Mouse (Mus musculus) kidney, embryonic 15.5 days (tissue): ENCODE measurements at regions not wholly inside any gene's neighbourhood (a gene's known extent, or its start where the extent isn't known, plus 50 kb on each side); places are given as distances from the start of the nearest gene placed in this dataset.

Experiments used
- ATAC-seq: fragments of 200-750 bp; cut with Nextera tagmentation; replicated peaks from 2 replicates; pipeline ENCODE4 v1.8.0; 2017; ENCODE audit warnings: moderate TSS enrichment; ENCODE audit not compliant: low FRiP score
- H3K27ac ChIP-seq: fragments of 300-500 bp; sonication (generic); 2 replicates; pipeline ENCODE4 v1.5.1; 2015; ENCODE audit warnings: mild to moderate bottlenecking, inconsistent platforms
- H3K27me3 ChIP-seq: fragments of 300-500 bp; sonication (generic); 2 replicates; pipeline ENCODE4 v1.6.1; 2015; ENCODE audit warnings: inconsistent platforms
- H3K36me3 ChIP-seq: fragments of 300-500 bp; sonication (generic); 2 replicates; pipeline ENCODE4 v1.6.1; 2015; ENCODE audit warnings: inconsistent platforms
- H3K4me1 ChIP-seq: fragments of 300-500 bp; sonication (generic); 2 replicates; pipeline ENCODE4 v1.6.1; 2015; ENCODE audit warnings: inconsistent platforms
- H3K4me2 ChIP-seq: fragments of 300-500 bp; sonication (generic); 2 replicates; pipeline ENCODE4 v1.6.1; 2015; ENCODE audit warnings: moderate library complexity, mild to moderate bottlenecking, inconsistent platforms
- H3K4me3 ChIP-seq: fragments of 300-500 bp; sonication (generic); replicated peaks from 2 replicates; pipeline ENCODE4 v1.5.1; 2015; ENCODE audit warnings: mild to moderate bottlenecking, inconsistent platforms
- H3K9ac ChIP-seq: fragments of 300-500 bp; sonication (generic); 2 replicates; pipeline ENCODE4 v1.6.1; 2015; ENCODE audit warnings: mild to moderate bottlenecking, inconsistent platforms
- H3K9me3 ChIP-seq: fragments of 300-500 bp; sonication (generic); replicated peaks from 2 replicates; pipeline ENCODE4 v1.6.1; 2016; ENCODE audit warnings: inconsistent platforms
- WGBS: fragments of 180-500 bp; shearing (Covaris S2); methylation state at CpG from one replicate; pipeline ENCODE4 v1.1.7; 2015; ENCODE audit warnings: mixed read lengths; 5-methylcytosine and 5-hydroxymethylcytosine counted together

- Histone ChIP-seq H3K27ac (no peak overlapping the region), H3K27me3 (no peaks in the 10 kb centered on the region), H3K4me1 (peaks cover 20% of the 10 kb centered on the region), H3K9me3 (no peaks in the 10 kb centered on the region), H3K9ac (no peak overlapping the region), H3K4me3 (no peak overlapping the region), H3K36me3 (no peaks in the 10 kb centered on the region), H3K4me2 (no peak overlapping the region)
- WGBS = 59% methylated on average over 4 of the region's 4 CpGs
- no peak for ATAC-seq
Observed at GRCm38 (mm10) chr7:83085547-83086158, 218.5 kb downstream of the Mex3b start.

GRCm38 (mm10) chr7:83087408-83087807 is 220.3 kb downstream of the Mex3b start:
- ATAC-seq = no peak
- no peak overlapping the region for H3K4me2 ChIP-seq
- no peaks in the 10 kb centered on the region for H3K27me3 ChIP-seq
- H3K4me3 ChIP-seq = no peak overlapping the region
- no peaks in the 10 kb centered on the region for H3K9me3 ChIP-seq
- no peak overlapping the region for H3K27ac ChIP-seq
- 64% methylated on average over 4 of the region's 4 CpGs for WGBS
- peaks cover 20% of the 10 kb centered on the region for H3K4me1 ChIP-seq
- H3K9ac ChIP-seq = no peak overlapping the region
- no peaks in the 10 kb centered on the region for H3K36me3 ChIP-seq

- peaks cover 20% of the 10 kb centered on the region for H3K4me1 ChIP-seq
- no peak overlapping the region for H3K4me2 ChIP-seq
- H3K27me3 ChIP-seq = no peaks in the 10 kb centered on the region
- H3K36me3 ChIP-seq = no peaks in the 10 kb centered on the region
- H3K27ac ChIP-seq = no peak overlapping the region
- no peak overlapping the region for H3K4me3 ChIP-seq
- no peak for ATAC-seq
- H3K9me3 ChIP-seq = no peaks in the 10 kb centered on the region
- no peak overlapping the region for H3K9ac ChIP-seq
- WGBS = 29% methylated on average over 4 of the region's 4 CpGs
Observed at GRCm38 (mm10) chr7:83088125-83088524, 221.0 kb downstream of the Mex3b start.

- ATAC-seq = peak; percentile 79
- H3K27ac ChIP-seq = peak overlapping the region; percentile 71
- no peak overlapping the region for H3K9ac ChIP-seq
- no peak overlapping the region for H3K4me3 ChIP-seq
- no peaks in the 10 kb centered on the region for H3K36me3 ChIP-seq
- H3K4me1 ChIP-seq = peaks cover 28% of the 10 kb centered on the region
- H3K4me2 ChIP-seq = peak overlapping the region; percentile 38
- no peaks in the 10 kb centered on the region for H3K9me3 ChIP-seq
- WGBS = 16% methylated on average over 8 of the region's 8 CpGs
- no peaks in the 10 kb centered on the region for H3K27me3 ChIP-seq
Observed at GRCm38 (mm10) chr7:83089330-83089982, 222.3 kb downstream of the Mex3b start.

GRCm38 (mm10) chr7:83093923-83094355 is 226.8 kb downstream of the Mex3b start:
- H3K4me1 ChIP-seq = peaks cover 16% of the 10 kb centered on the region
- H3K36me3 ChIP-seq = no peaks in the 10 kb centered on the region
- peak; percentile 58; the same call in 1 of the 2 replicates for ATAC-seq
- no peak overlapping the region for H3K4me2 ChIP-seq
- no peak overlapping the region for H3K27ac ChIP-seq
- no peak overlapping the region for H3K9ac ChIP-seq
- no peaks in the 10 kb centered on the region for H3K27me3 ChIP-seq
- WGBS = 32% methylated on average over 8 of the region's 8 CpGs
- H3K4me3 ChIP-seq = no peak overlapping the region
- no peaks in the 10 kb centered on the region for H3K9me3 ChIP-seq

- no peak overlapping the region for H3K9ac ChIP-seq
- H3K4me3 ChIP-seq = no peak overlapping the region
- peaks cover 9% of the 10 kb centered on the region for H3K4me1 ChIP-seq
- no peak for ATAC-seq
- H3K27me3 ChIP-seq = no peaks in the 10 kb centered on the region
- H3K4me2 ChIP-seq = no peak overlapping the region
- H3K27ac ChIP-seq = no peak overlapping the region
- 58% methylated on average over 3 of the region's 3 CpGs for WGBS
- no peaks in the 10 kb centered on the region for H3K36me3 ChIP-seq
- no peaks in the 10 kb centered on the region for H3K9me3 ChIP-seq
Observed at GRCm38 (mm10) chr7:83094899-83095298, 227.8 kb downstream of the Mex3b start.

- Histone ChIP-seq H3K27ac (no peak overlapping the region), H3K27me3 (no peaks in the 10 kb centered on the region), H3K9me3 (no peaks in the 10 kb centered on the region), H3K4me3 (no peak overlapping the region), H3K36me3 (no peaks in the 10 kb centered on the region), H3K9ac (no peak overlapping the region), H3K4me1 (peaks cover 9% of the 10 kb centered on the region), H3K4me2 (no peak overlapping the region)
- 92% methylated on average over 3 of the region's 3 CpGs for WGBS
- no peak for ATAC-seq
Observed at GRCm38 (mm10) chr7:83095593-83095992, 228.5 kb downstream of the Mex3b start.

- Histone ChIP-seq H3K36me3 (no peaks in the 10 kb centered on the region), H3K9ac (no peak overlapping the region), H3K4me2 (no peak overlapping the region), H3K27me3 (no peaks in the 10 kb centered on the region), H3K4me1 (no peaks in the 10 kb centered on the region), H3K4me3 (no peak overlapping the region), H3K27ac (no peak overlapping the region), H3K9me3 (no peaks in the 10 kb centered on the region)
- 75% methylated on average over 1 of the region's 1 CpGs for WGBS
- no peak for ATAC-seq
Observed at GRCm38 (mm10) chr7:83104426-83104825, 237.3 kb downstream of the Mex3b start.

- Histone ChIP-seq H3K4me1 (no peaks in the 10 kb centered on the region), H3K4me2 (no peak overlapping the region), H3K9ac (no peak overlapping the region), H3K27me3 (no peaks in the 10 kb centered on the region), H3K4me3 (no peak overlapping the region), H3K36me3 (no peaks in the 10 kb centered on the region), H3K27ac (no peak overlapping the region), H3K9me3 (no peaks in the 10 kb centered on the region)
- no peak for ATAC-seq
Observed at GRCm38 (mm10) chr7:83105672-83106071, 238.5 kb downstream of the Mex3b start.

- Histone ChIP-seq H3K4me3 (no peak overlapping the region), H3K27ac (no peak overlapping the region), H3K4me2 (no peak overlapping the region), H3K9ac (no peak overlapping the region), H3K9me3 (no peaks in the 10 kb centered on the region), H3K4me1 (0 out of 2 replicates have a peak, but pooled peaks cover 3% of the 10 kb centered on the region), H3K27me3 (no peaks in the 10 kb centered on the region), H3K36me3 (no peaks in the 10 kb centered on the region)
- 66% methylated on average over 6 of the region's 6 CpGs for WGBS
- ATAC-seq = no peak
Observed at GRCm38 (mm10) chr7:83111217-83111823, 244.2 kb downstream of the Mex3b start.

GRCm38 (mm10) chr7:83116487-83116886 is 249.4 kb downstream of the Mex3b start:
- no peak for ATAC-seq
- no peak overlapping the region for H3K4me2 ChIP-seq
- H3K9ac ChIP-seq = no peak overlapping the region
- no peak overlapping the region for H3K27ac ChIP-seq
- H3K4me1 ChIP-seq = 0 out of 2 replicates have a peak, but pooled peaks cover 3% of the 10 kb centered on the region
- no peaks in the 10 kb centered on the region for H3K27me3 ChIP-seq
- H3K4me3 ChIP-seq = no peak overlapping the region
- 94% methylated on average over 1 of the region's 1 CpGs for WGBS
- no peaks in the 10 kb centered on the region for H3K9me3 ChIP-seq
- no peaks in the 10 kb centered on the region for H3K36me3 ChIP-seq

- no peak overlapping the region for H3K9ac ChIP-seq
- no peaks in the 10 kb centered on the region for H3K36me3 ChIP-seq
- no peak overlapping the region for H3K4me3 ChIP-seq
- H3K9me3 ChIP-seq = no peaks in the 10 kb centered on the region
- no peak overlapping the region for H3K4me2 ChIP-seq
- 72% methylated on average over 3 of the region's 3 CpGs for WGBS
- no peak overlapping the region for H3K27ac ChIP-seq
- no peak for ATAC-seq
- H3K4me1 ChIP-seq = no peaks in the 10 kb centered on the region
- no peaks in the 10 kb centered on the region for H3K27me3 ChIP-seq
Observed at GRCm38 (mm10) chr7:83117065-83117464, 249.9 kb downstream of the Mex3b start.
